Mouse (Mus musculus) heart, postnatal 10 days (tissue): Measurements from ENCODE around the gene Ccdc194. TPM values are rescaled to one million over a fixed set of nuclear protein-coding genes. Genes with fewer than 3 reads are reported as not detected.

Source experiments
- DNase-seq, 2 experiments: peaks; one replicate each; pipeline ENCODE4 v3.0.0; 2021
- intact Hi-C: fragments of 180-260 bp; cut with DNase I; formaldehyde crosslinking; loops from one replicate; pipeline ENCODE4 v1.15.1; 2025
- total RNA-seq, 2 experiments: library from RNA; stranded (reverse); gene quantifications; 2 replicates each; pipeline ENCODE4 v1.2.3; 2021

The Ccdc194 gene
- under 1 TPM in 1 of 2 experiments, not detected in 1; 0.17 TPM for total RNA-seq

- no peak for DNase-seq
- intact Hi-C loops, result no loop called here
These were observed at the start of gene Ccdc194 for GRCm38 (mm10) chr8:71525226-71526050. Ccdc194 (minus strand) TSS chr8:71525711.

GRCm38 (mm10) chr8:71575020-71575419 lies 49.5 kb upstream of the Ccdc194 start:
- no peak for DNase-seq

GRCm38 (mm10) chr8:71574426-71574825 lies 48.9 kb upstream of the Ccdc194 start:
- DNase-seq, result peak in 1 of 2 experiments; percentile 49
- intact Hi-C loops, result no loop called here

More at GRCm38 (mm10) chr8:71575020-71575419, 49.5 kb upstream of the Ccdc194 start:
- intact Hi-C loops, result no loop called here

- intact Hi-C loops, result no loop called here
- DNase-seq, result peak; percentile 83 to 85
These were observed 47.5 kb upstream of the Ccdc194 start for GRCm38 (mm10) chr8:71572847-71573633.

- DNase-seq, result no peak
- intact Hi-C loops, result no loop called here
These were observed 46.6 kb upstream of the Ccdc194 start for GRCm38 (mm10) chr8:71572077-71572476.

GRCm38 (mm10) chr8:71570291-71570954 lies 44.9 kb upstream of the Ccdc194 start:
- peak; percentile 85 to 88 for DNase-seq

GRCm38 (mm10) chr8:71569366-71570290 lies 44.1 kb upstream of the Ccdc194 start:
- intact Hi-C loops, result no loop called here
- DNase-seq, result peak; percentile 85 to 86

More at GRCm38 (mm10) chr8:71570291-71570954, 44.9 kb upstream of the Ccdc194 start:
- intact Hi-C loops, result no loop called here

- no peak for DNase-seq
- intact Hi-C loops, result no loop called here
These were observed 43.4 kb upstream of the Ccdc194 start for GRCm38 (mm10) chr8:71568941-71569340.

- intact Hi-C loops, result no loop called here
- DNase-seq, result peak; percentile 93
These were observed 43.0 kb upstream of the Ccdc194 start, which contains the start of gene Slc27a1 for GRCm38 (mm10) chr8:71568387-71568937. Slc27a1 (plus strand) TSS chr8:71568882.

- DNase-seq, result peak in 1 of 2 experiments; percentile 25
- intact Hi-C loops, result no loop called here
These were observed 42.1 kb upstream of the Ccdc194 start for GRCm38 (mm10) chr8:71567587-71567986.

GRCm38 (mm10) chr8:71566501-71566900 lies 41.0 kb upstream of the Ccdc194 start, which contains the start of gene Nxnl1:
Nxnl1 (minus strand) TSS chr8:71566601.
- no peak for DNase-seq
- intact Hi-C loops, result no loop called here

GRCm38 (mm10) chr8:71563992-71564391 lies 38.5 kb upstream of the Ccdc194 start:
- DNase-seq, result no peak
- intact Hi-C loops, result loop anchor here (5.0 kb wide), 1 partner anchor 168 kb away; no protein-coding TSS in a partner anchor

- intact Hi-C loops, result loop anchor here (5.0 kb wide), 1 partner anchor 170 kb away; no protein-coding TSS in a partner anchor
- DNase-seq, result peak; percentile 90 to 92
These were observed 37.2 kb upstream of the Ccdc194 start for GRCm38 (mm10) chr8:71562751-71563150.

GRCm38 (mm10) chr8:71561401-71561800 lies 35.9 kb upstream of the Ccdc194 start:
- intact Hi-C loops, result loop anchor here (1.0 to 5.0 kb wide), 4 partner anchors 35 to 171 kb away; no protein-coding TSS in a partner anchor
- DNase-seq, result peak; percentile 61 to 79

GRCm38 (mm10) chr8:71560765-71561164 lies 35.3 kb upstream of the Ccdc194 start:
- intact Hi-C loops, result loop anchor here (1.0 to 5.0 kb wide), 4 partner anchors 36 to 172 kb away; no protein-coding TSS in a partner anchor

GRCm38 (mm10) chr8:71560071-71560470 lies 34.6 kb upstream of the Ccdc194 start:
- intact Hi-C loops, result loop anchor here (2.0 to 5.0 kb wide), 2 partner anchors 73 to 172 kb away; no protein-coding TSS in a partner anchor
- no peak for DNase-seq

More at GRCm38 (mm10) chr8:71560765-71561164, 35.3 kb upstream of the Ccdc194 start:
- no peak for DNase-seq

- intact Hi-C loops, result no loop called here
- DNase-seq, result peak; percentile 60 to 62
These were observed 33.6 kb upstream of the Ccdc194 start for GRCm38 (mm10) chr8:71558958-71559690.
